Mouse (Mus musculus) hindbrain, embryonic 11.5 days (tissue): Measurements from ENCODE around the gene Rnf10. TPM values are rescaled to one million over a fixed set of nuclear protein-coding genes. Genes with fewer than 3 reads are reported as not detected.
A peak's percentile ranks its signal among the peaks of the same experiment; 100 is the strongest.

Experiments used
- ATAC-seq: fragments of 200-750 bp; cut with Nextera tagmentation; 2 replicates; pipeline ENCODE4 v1.8.0; 2017; ENCODE audit warnings: mild to moderate bottlenecking, moderate TSS enrichment, moderate library complexity; ENCODE audit not compliant: low FRiP score
- DNase-seq: peaks from one replicate; pipeline ENCODE4 v3.0.0-alpha.2; 2015; ENCODE audit warnings: low spot score
- H3K27ac ChIP-seq: fragments of 300-500 bp; sonication (generic); 2 replicates; pipeline ENCODE4 v1.5.1; 2014; ENCODE audit warnings: mild to moderate bottlenecking, low read depth, low read length
- H3K27me3 ChIP-seq: fragments of 300-500 bp; sonication (generic); 2 replicates; pipeline ENCODE4 v1.6.1; 2014; ENCODE audit warnings: mild to moderate bottlenecking, low read length, moderate library complexity, mixed read lengths; ENCODE audit not compliant: control insufficient read depth, insufficient read depth
- H3K36me3 ChIP-seq: fragments of 300-500 bp; sonication (generic); 2 replicates; pipeline ENCODE4 v1.6.1; 2014; ENCODE audit warnings: mild to moderate bottlenecking, low read length, moderate library complexity, mixed read lengths; ENCODE audit not compliant: control insufficient read depth, insufficient read depth
- H3K4me1 ChIP-seq: fragments of 300-500 bp; sonication (generic); replicated peaks from 2 replicates; pipeline ENCODE4 v1.6.1; 2014; ENCODE audit warnings: low read length, mixed read lengths; ENCODE audit not compliant: control insufficient read depth, insufficient read depth
- H3K4me2 ChIP-seq: fragments of 300-500 bp; sonication (generic); replicated peaks from 2 replicates; pipeline ENCODE4 v1.6.1; 2014; ENCODE audit warnings: mild to moderate bottlenecking, low read depth, low read length
- H3K4me3 ChIP-seq: fragments of 300-500 bp; sonication (generic); 2 replicates; pipeline ENCODE4 v1.5.1; 2014; ENCODE audit warnings: low read depth, low read length
- H3K9ac ChIP-seq: fragments of 300-500 bp; sonication (generic); 2 replicates; pipeline ENCODE4 v1.6.1; 2014; ENCODE audit warnings: low read depth, low read length
- H3K9me3 ChIP-seq: fragments of 300-500 bp; sonication (generic); 2 replicates; pipeline ENCODE4 v1.6.1; 2016; ENCODE audit warnings: low read length; ENCODE audit not compliant: control insufficient read depth
- WGBS: fragments of 180-500 bp; shearing (Covaris S2); extraction: QIAGEN DNeasy Blood & Tissue Kit; methylation state at CpG from one replicate; pipeline ENCODE4 v1.1.7; 2014; 5-methylcytosine and 5-hydroxymethylcytosine counted together
- polyA plus RNA-seq: library from polyadenylated mRNA; unstranded; fragments of >200 nt; fragmentation: Nextera tagmentation; extraction: Ambion mirVana; gene quantifications from 2 replicates; pipeline ENCODE4 v1.2.1, GENCODE M21; 2014

Gene Rnf10
- polyA plus RNA-seq, 1 experiment from 2014 or later, result 65.9 TPM

DNA sequence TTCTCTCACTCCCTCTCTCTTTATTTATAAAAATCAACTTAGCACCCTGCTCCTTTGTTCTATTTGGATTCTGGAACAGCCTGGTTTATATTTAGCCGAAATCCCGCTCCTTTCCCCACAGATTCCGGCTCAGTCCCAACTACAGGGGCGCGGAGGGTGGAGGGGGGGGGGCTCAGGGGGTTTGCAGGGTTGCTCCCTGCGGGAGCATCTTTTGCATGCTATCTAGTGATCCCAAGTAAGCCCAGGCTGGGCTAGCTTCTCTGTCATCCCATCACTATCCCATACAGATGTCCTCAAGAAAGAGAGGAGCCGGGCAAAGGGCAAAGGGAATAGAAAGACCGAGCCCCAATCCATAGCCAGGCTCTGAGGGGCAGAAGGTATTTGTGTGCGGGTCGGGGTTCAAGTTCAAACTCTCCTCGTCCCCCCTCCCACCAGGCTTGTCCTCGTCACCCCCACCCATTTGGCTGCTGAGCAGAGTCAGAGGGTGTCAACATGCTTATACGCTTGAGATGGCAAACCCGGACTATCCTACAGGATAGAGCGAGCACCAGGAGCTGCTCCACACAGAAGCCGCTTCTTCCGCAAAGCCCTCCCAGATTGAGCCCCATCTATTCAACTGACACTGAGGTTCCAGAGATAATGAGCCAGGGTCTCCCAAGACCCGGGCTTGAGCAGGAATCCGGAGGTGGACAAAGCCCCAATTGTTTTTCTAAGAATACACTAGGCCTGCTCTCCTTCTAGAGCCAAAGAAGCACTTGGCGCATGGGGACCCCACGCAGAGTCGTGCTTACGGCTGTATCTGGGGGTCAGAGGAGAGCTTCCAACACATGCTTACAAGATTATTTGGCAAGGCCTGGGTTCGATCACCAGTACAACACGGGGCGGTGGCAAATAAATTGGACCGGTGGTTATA is 57.2 kb downstream of the Rnf10 start:
- H3K27ac ChIP-seq, result no peak overlapping the region
- no peaks in the 10 kb centered on the region for H3K36me3 ChIP-seq
- ATAC-seq (peak; percentile 35; the same call in 1 of the 2 replicates), DNase-seq (no peak)
- WGBS, result 13% methylated on average over 27 of the region's 27 CpGs
- peak overlapping the region; percentile 64 for H3K4me2 ChIP-seq
- H3K4me1 ChIP-seq, result no peaks in the 10 kb centered on the region; the same call in none of the 2 replicates
- no peaks in the 10 kb centered on the region for H3K9me3 ChIP-seq
- H3K4me3 ChIP-seq, result peak overlapping the region; percentile 35
- H3K27me3 ChIP-seq, result peaks cover 9% of the 10 kb centered on the region
- H3K9ac ChIP-seq, result no peak overlapping the region; the same call in 1 of the 2 replicates

DNA sequence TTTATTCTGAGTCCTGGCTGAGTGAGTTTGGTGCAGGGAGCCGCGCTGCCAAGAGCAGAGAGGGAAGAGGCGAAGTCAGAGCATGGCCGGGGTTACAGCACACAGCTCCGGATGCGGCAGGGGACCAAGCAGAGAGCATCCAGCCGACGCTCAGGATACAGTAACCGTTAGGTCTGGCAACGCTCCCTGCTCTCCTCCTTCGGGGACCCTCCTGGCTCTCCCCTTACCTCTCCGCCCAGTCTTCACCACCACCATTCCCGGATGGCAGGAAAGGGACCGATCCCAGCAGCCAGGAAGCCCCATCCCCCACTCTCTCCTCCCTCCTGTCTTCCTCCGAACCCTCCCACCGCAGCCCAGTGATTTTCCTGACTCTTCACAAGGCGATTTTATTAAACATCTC is 57.8 kb downstream of the Rnf10 start:
- Histone ChIP-seq H3K4me3 (peak overlapping the region; percentile 35), H3K4me1 (no peaks in the 10 kb centered on the region; the same call in none of the 2 replicates), H3K9me3 (no peaks in the 10 kb centered on the region), H3K27me3 (peaks cover 6% of the 10 kb centered on the region; the same call in 1 of the 2 replicates), H3K27ac (0 out of 2 replicates have a peak overlapping the region, but pooled peaks have one; percentile 37), H3K4me2 (peak overlapping the region; percentile 64), H3K9ac (peak overlapping the region; percentile 62), H3K36me3 (no peaks in the 10 kb centered on the region)
- ATAC-seq (no peak), DNase-seq (peak; percentile 77)
- 0% methylated on average over 17 of the region's 17 CpGs for WGBS

DNA sequence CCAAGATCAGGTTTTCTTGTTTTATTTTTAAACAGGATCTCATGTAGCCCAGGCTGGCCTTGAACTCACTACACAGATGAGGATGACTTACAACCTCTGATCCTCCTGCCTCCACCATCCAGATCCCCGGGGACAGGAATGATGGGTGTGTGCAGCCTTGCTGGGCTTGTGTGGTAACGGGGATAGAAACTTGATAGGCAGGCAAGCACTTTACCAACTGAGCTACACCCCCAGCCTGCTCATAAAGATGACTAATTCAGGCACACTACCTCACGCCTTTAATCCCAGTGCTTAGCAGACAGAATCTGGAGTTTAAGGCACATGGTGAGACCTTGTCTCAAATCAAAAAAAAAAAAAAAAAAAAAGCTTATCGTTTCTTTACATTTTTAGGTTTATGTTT is 59.8 kb downstream of the Rnf10 start:
- Histone ChIP-seq H3K4me1 (no peaks in the 10 kb centered on the region; the same call in none of the 2 replicates), H3K27me3 (peaks cover 6% of the 10 kb centered on the region; the same call in 1 of the 2 replicates), H3K9ac (no peak overlapping the region), H3K27ac (no peak overlapping the region), H3K9me3 (no peaks in the 10 kb centered on the region), H3K36me3 (no peaks in the 10 kb centered on the region), H3K4me3 (no peak overlapping the region), H3K4me2 (no peak overlapping the region)
- WGBS, result 69% methylated on average over 4 of the region's 4 CpGs
- ATAC-seq (no peak), DNase-seq (no peak)

DNA sequence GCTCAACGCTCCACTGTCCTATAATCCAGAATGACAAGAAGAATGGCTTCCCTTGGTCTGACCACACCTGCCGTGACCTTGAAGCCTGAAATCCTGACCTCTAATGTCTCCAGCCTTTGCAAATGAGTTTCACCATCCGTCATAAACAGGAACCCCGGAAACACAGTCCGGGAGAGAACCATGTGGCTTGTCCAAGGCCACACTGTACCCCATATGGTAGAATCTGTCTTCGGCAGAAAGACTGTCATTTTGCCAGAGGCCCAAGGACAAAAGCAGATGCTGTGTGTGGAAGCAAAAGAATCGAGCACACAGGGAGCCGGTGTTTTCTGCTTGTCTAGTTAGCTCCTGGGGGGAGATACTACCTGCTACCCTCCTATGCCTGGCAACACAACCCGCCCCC is 60.2 kb downstream of the Rnf10 start:
- DNase-seq (no peak), ATAC-seq (no peak)
- Histone ChIP-seq H3K27ac (no peak overlapping the region), H3K9me3 (no peaks in the 10 kb centered on the region), H3K36me3 (no peaks in the 10 kb centered on the region), H3K4me2 (no peak overlapping the region), H3K4me3 (no peak overlapping the region), H3K27me3 (peaks cover 6% of the 10 kb centered on the region), H3K4me1 (no peaks in the 10 kb centered on the region; the same call in none of the 2 replicates), H3K9ac (no peak overlapping the region)
- 79% methylated on average over 9 of the region's 9 CpGs for WGBS

DNA sequence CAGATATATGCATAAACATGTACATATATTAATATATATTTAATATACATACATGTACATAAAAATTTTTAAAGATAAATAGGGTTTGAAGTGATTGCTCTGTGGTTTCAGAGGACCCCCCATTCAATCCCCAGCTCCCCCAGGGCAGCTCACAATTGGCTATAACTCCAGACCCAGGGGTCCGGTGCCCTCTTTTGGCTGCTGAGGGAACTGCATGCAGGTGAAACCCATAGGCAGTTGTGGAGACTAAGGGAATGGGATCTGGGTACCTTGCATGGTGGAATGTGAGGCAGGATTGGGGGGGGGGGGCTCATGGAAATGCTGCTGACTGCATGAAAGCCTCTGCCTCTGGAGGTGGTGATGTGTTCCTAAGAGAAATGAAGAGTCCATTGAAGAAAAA is 62.3 kb downstream of the Rnf10 start:
- no peaks in the 10 kb centered on the region; the same call in 1 of the 2 replicates for H3K4me1 ChIP-seq
- no peaks in the 10 kb centered on the region for H3K9me3 ChIP-seq
- WGBS, result 6% methylated on average over 1 of the region's 1 CpGs
- no peak overlapping the region for H3K4me3 ChIP-seq
- H3K27me3 ChIP-seq, result peaks cover 6% of the 10 kb centered on the region
- H3K27ac ChIP-seq, result no peak overlapping the region
- no peak overlapping the region for H3K9ac ChIP-seq
- peak; percentile 63 for DNase-seq
- ATAC-seq, result no peak
- no peaks in the 10 kb centered on the region for H3K36me3 ChIP-seq
- H3K4me2 ChIP-seq, result no peak overlapping the region

DNA sequence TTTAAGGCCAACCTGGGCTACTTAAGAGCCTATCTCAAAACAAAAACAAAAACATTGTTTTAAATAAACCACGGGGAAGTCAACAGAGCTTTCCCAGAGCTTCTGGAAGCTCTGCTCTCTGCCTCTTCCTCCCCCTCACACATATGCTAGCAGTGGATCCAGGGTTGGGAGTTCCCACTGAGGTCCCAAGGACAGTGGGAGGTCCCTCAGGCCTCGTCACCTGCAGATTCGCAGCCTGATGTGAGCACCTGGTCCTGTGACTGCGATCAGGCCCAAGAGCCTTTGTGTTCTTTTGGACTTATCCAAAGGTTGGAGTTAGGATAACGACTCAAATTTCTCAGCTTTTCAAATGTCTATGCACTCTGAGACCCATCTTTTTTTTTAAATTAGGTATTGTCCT is 64.1 kb downstream of the Rnf10 start:
- Histone ChIP-seq H3K27ac (no peak overlapping the region), H3K9ac (no peak overlapping the region), H3K4me3 (no peak overlapping the region), H3K4me2 (no peak overlapping the region), H3K36me3 (no peaks in the 10 kb centered on the region), H3K9me3 (no peaks in the 10 kb centered on the region), H3K4me1 (peaks cover 5% of the 10 kb centered on the region), H3K27me3 (no peaks in the 10 kb centered on the region; the same call in 1 of the 2 replicates)
- no peak for ATAC-seq
- no peak for DNase-seq
- WGBS, result 49% methylated on average over 5 of the region's 5 CpGs

DNA sequence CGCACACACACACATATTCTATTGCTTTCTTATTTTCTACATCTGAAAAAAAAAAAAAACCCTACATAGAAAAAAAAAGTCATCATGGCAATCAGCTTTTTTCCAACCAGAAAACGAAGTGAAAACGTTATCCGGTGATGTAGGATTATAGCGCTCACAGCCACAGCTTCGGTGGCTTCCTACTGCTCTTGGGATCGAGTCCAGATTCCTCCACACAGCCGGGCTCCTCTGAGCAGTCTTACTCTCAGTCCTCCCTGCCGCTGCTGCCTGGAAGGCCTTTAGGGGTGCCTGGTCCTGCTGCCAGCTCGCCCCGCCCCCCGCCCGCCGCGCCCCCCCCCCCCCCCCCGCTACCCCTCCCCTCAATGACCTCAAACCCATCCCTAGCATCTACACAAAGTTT is 64.8 kb downstream of the Rnf10 start:
- Histone ChIP-seq H3K4me2 (no peak overlapping the region), H3K36me3 (no peaks in the 10 kb centered on the region), H3K9ac (no peak overlapping the region), H3K4me3 (no peak overlapping the region), H3K4me1 (peaks cover 5% of the 10 kb centered on the region), H3K9me3 (no peaks in the 10 kb centered on the region), H3K27me3 (no peaks in the 10 kb centered on the region; the same call in 1 of the 2 replicates), H3K27ac (no peak overlapping the region)
- WGBS, result 12% methylated on average over 9 of the region's 16 CpGs
- no peak for ATAC-seq
- no peak for DNase-seq

DNA sequence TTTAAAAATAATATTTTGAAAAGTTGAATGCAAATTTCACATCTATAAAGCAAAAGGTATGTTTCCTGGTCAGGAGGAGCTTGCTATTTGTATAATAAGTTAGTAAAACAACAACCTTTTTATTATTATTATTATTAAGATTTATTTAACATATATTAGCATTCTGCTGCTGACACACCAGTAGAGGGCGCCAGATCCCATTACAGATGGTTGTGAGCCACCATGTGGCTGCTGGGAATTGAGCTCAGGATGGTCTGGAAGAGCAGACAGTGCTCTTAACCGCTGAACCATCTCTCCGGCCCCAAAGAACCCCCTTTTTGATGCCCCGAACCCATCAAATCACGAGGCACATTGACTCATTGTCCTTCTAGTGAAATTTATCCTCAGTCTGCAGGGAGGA is 65.5 kb downstream of the Rnf10 start:
- DNase-seq, result no peak
- 59% methylated on average over 5 of the region's 5 CpGs for WGBS
- H3K27me3 ChIP-seq, result no peaks in the 10 kb centered on the region; the same call in 1 of the 2 replicates

More for the DNA sequence above, 65.5 kb downstream of the Rnf10 start:
- H3K4me2 ChIP-seq, result no peak overlapping the region
- no peaks in the 10 kb centered on the region for H3K36me3 ChIP-seq
- no peak overlapping the region for H3K4me3 ChIP-seq
- no peak overlapping the region for H3K27ac ChIP-seq
- no peaks in the 10 kb centered on the region for H3K9me3 ChIP-seq
- no peak overlapping the region for H3K9ac ChIP-seq
- H3K4me1 ChIP-seq, result peaks cover 5% of the 10 kb centered on the region
- no peak for ATAC-seq
